Mouse (Mus musculus): ENCODE data around the gene Grem1.
A peak's percentile ranks its signal among the peaks of the same experiment; 100 is the strongest.

Grem1 gene

DNA sequence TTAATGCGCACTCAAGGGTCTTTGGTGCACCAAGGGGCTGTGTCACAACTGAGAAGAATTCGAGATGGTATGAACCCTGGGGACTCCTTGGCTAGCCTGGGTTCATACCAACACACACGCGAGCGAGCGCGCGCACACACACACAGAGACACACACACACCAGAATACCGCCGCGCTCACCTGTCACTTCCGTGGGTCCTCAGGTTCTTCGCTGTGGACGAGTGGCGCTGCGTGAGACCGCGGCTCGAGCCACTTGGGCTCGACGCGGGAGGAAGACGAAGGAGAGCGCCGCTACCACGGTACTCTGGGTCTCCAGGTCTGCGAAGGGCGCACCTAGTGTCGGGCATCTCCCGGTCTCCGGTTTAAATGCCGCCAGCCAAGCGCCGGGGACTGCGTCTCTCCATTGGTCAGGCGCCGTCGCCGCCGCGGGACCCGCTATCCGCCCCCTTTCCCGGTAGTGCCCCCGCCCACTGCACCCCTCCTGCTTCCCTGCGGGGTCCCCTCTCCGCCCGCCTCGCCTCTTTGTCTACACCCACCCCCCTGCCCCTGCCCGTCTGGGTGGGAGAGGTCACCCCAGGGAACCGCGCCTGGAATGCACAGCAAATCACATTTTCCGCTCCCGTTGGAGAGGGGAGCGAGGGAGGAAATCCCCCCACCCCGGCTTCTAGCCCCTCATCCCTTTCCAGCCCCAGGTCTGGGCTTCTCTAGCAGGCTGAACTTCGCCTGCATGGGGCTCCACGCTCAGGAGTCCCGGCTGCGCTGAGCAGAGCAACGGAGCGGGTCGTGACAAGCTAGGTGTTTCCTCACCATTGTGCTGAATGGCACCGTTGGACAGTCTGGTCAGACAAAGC lies at the start of gene Grem1:
TSS of gene Grem1 (minus strand) at position 336 of the 851 bp plus-strand sequence.
- DNase-seq (ENCODE audit: low spot score), result no peak

DNA sequence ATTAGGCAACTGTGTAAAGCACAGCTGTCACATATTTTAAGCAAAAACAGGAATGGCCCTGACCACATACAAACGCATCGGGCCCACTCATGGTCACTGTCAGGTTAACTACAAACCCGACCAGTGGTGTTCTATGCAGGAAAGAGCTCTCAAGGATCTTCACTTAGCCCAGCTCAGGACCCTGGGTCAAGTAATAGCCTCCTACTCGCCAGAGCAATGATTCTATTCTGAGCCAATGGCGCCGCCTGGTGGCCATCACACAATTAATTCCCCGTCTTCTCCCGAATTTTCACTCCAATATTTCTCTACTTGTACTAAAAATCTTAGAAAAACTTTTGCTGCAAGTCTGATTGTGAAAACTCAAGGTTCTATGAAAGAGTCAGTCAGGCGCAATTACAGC lies 49.2 kb upstream of the Grem1 start:
- peak; percentile 42 for DNase-seq (ENCODE audit: low spot score)

GRCm38 (mm10) chr2:113806851-113807577 lies 48.6 kb upstream of the Grem1 start:
- no peak for DNase-seq (ENCODE audit: low spot score)

DNA sequence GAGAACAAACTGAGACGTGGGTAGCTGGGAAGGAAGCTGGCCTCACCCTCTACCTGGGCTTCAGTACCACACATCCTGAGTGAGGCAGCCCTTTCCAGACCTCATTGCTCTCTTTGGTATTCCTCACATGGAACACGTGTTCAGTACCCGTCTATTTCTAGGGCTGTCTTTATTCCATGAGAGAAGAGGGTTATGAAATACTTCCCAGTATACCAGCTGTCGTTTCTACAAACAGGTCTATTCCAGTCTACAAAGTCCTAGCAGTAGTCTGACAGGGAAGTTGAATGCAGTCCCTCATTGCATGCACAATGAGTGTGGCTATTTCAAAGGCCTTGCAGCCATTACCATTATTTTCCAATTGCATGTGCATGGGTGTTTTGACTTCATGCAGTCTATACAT lies 47.3 kb upstream of the Grem1 start:
- DNase-seq (ENCODE audit: low spot score), result no peak

GRCm38 (mm10) chr2:113803753-113804152 lies 45.3 kb upstream of the Grem1 start:
- DNase-seq (ENCODE audit: low spot score), result no peak

- DNase-seq (ENCODE audit: low spot score), result no peak
Observed at GRCm38 (mm10) chr2:113800846-113801245, 42.4 kb upstream of the Grem1 start.

GRCm38 (mm10) chr2:113798605-113799004 lies 40.2 kb upstream of the Grem1 start:
- no peak for DNase-seq (ENCODE audit: low spot score)

DNA sequence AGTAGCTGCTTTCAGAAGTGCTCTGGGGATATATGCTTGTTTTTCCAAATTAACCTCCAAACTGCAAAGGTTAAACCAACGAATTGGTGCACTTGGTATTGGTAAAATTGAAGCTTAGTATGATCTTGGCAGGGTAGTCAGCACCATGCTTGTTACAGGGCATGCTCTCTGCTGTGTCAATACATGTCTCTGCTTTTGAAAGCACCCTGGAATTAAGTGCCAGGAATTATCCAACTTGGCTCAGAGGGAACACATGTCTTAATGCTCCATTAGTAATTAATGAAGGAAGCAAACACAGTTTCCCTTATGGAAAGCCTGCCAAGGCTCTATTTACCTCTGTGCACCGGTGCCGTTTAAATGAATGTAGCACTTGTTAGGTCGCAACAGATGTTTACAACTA lies 36.7 kb upstream of the Grem1 start:
- no peak for DNase-seq (ENCODE audit: low spot score)

GRCm38 (mm10) chr2:113793521-113793920 lies 35.1 kb upstream of the Grem1 start:
- no peak for DNase-seq (ENCODE audit: low spot score)

DNA sequence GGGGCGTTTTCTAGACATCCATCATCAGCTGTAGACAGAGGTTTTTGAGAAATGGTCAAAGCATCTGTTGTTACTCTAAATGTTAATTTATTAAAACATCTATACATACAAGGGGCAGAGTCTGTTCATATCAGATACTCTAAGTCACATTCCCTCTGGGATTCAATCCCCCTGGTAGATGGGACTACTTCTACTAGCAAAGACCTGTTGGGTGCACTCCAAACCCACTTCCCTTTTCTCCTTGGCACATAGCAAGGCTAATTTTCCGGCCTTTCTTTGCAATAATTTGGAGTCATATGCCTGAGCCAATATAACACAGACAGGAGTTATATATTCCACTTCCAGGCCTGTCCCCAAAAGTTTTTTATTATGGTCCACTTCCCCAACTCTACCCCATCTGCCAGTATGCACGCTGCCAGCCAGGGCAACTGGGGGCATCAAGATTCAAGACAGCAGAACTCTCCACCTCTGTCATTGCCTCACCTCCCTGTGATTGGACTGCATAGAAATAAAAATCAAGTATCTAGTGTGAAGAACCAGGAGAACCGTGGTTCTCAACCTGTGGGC lies 30.5 kb upstream of the Grem1 start:
- no peak for DNase-seq (ENCODE audit: low spot score)

- DNase-seq (ENCODE audit: low spot score), result no peak
Observed at GRCm38 (mm10) chr2:113787882-113788281, 29.4 kb upstream of the Grem1 start.

DNA sequence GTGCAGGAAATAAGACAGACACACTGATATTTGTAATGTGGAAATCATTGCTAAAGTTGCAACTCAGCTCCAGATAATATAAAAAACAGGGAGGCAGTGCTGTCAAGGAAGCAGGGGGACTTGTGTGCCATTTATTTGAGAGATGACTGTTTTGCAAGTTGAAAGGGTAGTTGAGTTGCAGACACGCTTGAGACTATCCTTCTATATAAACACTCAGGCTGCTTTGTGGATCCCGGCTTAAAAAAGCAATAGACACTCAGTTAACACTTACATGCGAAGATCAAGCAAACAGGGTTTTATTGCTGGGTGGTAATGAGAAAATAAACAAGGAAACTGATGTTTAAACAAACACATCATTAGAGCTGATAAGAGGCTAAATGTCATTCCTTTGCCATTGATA lies 26.4 kb upstream of the Grem1 start:
- DNase-seq (ENCODE audit: low spot score), result no peak

- no peak for DNase-seq (ENCODE audit: low spot score)
Observed at GRCm38 (mm10) chr2:113781521-113781920, 23.1 kb upstream of the Grem1 start.

- DNase-seq (ENCODE audit: low spot score), result no peak
Observed at GRCm38 (mm10) chr2:113781107-113781506, 22.7 kb upstream of the Grem1 start.

DNA sequence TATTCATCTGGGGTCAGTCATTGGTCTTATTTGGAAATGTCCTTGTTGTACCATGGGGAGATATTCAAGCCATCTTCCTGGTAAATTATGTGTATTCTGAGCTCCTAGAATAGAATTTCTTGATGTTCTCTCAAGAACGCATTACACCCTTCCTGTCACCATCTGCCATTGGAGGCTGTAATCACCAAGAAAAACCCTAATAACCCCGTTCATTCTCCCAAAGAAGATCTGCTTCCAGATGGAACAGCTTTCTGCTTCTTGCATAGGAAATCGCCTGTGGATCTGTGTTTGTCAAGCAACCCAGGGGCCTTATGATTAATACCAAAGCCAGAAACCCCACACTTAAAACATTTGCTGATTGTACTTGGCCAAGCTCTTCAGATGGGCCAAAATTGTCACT lies 20.9 kb upstream of the Grem1 start:
- DNase-seq (ENCODE audit: low spot score), result no peak

DNA sequence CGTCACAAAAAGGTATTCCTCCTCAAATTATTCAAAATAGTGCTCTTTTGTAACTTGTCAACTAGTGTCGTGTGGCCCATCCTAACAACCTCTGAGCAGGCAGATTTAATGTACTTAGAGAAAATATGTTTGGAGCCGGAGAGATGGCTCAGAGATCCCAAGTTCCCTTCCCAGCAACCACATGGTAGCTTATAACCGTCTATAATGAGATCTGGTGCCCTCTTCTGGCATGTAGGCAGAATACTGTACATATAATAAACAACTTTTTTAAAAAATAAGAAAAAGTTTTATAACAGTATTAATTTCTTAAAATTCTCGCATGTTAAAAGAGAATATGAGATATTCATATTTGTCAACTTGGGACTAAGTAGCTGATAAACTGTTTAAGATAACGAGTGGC lies 19.6 kb upstream of the Grem1 start:
- no peak for DNase-seq (ENCODE audit: low spot score)

DNA sequence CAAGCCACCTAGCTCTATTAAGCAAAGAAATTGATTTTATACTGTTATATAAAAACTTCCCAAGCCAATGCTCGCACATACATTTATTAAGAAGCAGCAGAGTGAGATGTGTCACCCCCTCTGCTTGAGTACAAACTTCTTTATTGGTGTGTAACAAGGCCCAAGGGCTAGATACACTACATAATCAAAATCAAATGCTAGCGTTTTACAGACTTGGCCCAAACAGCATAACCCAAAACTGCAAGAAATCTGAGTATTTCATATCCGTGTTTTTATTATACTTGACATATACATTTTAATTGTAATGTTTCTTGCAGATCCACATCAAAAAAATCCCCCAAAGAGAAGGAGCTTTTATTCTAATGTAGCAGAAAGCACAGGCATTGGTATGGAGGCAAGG lies 17.9 kb upstream of the Grem1 start:
- DNase-seq (ENCODE audit: low spot score), result no peak

DNA sequence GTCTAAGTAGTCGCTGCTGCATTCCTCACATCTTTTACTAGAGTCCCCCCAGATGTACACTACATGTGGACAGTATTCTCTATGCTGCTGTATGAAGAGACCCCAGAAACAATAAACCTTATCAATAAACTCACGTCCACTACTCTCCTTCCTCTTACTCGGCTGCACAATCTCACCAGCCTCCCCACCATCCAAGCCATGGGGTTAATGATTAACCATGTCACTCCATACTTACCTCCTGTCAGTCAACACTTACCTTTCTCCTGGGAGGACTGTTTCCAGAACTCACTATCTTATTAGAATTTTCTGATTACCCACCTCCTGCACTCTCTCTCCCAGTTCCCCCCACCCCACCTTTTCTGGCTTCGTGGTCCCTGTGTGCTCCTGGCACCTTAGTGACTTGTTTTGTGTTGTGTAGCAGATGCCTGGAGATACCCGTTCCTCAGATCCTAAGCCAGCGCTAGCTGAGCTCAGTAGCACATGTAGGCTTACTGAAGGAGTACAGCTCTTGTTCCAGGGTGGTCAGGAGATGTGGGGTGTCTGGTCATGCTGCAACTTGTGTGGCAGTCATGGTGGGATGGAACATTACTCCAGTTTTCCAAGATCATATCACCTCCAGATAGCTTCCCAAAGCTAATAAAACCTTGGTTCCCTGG lies 15.8 kb upstream of the Grem1 start:
- DNase-seq (ENCODE audit: low spot score), result no peak

GRCm38 (mm10) chr2:113768541-113769303 lies 10.3 kb upstream of the Grem1 start:
- DNase-seq (ENCODE audit: low spot score), result no peak

- no peak for DNase-seq (ENCODE audit: low spot score)
Observed at GRCm38 (mm10) chr2:113765885-113766284, 7.4 kb upstream of the Grem1 start.

- DNase-seq (ENCODE audit: low spot score), result no peak
Observed at GRCm38 (mm10) chr2:113764968-113765367, 6.5 kb upstream of the Grem1 start.
